Mouse (Mus musculus): ENCODE data around the gene Pgm5.
"Not testable (repeated sequence)": the region's sequence is repeated elsewhere in the genome, so short reads cannot be mapped to it uniquely, and the experiment has no call there.

Pgm5 gene

DNA sequence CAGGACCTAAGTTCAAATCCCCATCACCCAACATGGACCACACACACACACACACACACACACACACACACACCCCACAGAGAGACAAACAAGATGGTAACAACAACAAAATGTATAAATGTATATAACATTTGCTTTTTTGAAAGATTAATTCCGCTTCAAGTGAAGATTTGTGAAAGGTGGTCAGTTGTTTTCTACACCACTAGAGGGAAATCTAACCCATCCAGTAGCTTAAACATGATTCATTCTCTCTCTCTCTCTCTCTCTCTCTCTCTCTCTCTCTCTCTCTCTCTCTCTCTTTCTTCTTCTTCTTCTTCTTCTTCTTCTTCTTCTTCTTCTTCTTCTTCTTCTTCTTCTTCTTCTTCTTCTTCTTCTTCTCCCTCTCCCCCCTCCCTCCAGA lies 158.5 kb downstream of the Pgm5 start:
- not testable (repeated sequence) for DNase-seq

DNA sequence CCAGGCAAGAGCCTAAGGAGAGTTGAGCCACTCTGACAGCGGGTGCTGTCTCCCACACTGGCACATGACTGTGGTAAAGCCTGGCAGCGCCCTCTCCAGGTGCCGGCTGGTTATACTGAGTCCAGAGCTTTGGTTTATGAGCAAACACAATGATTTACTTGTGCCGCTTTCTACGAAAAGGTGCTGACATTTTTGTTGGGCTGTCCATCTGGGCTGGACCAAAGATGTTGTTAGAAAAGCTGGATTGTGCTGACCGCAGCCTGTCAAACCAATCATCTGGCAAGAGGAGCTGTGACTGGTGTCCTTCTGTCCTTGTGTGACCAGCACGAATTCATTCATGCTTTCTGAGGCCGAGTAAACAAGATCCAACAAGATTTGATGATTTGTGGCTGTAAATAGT lies 159.9 kb downstream of the Pgm5 start:
- DNase-seq = peak; percentile 14 to 27

DNA sequence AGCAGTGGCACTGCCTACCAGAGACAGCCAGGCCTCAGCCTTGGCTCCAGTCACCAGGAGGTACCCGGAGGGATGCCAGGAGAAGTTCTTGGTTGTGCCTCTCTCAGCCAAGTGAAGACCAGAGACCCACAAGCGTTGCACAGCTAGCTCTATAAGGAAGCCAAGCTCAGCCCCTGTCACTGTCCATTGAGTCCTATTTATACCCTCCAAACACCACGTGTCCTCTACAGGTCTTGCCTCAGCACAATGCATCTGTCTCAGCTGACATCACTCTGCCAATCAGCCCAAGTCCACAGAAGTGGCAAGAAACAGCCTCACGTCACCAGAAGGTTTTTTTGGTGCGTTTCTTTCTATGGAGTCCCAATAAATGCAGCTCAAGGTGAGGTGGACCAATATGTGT lies 161.0 kb downstream of the Pgm5 start:
- no peak for DNase-seq

DNA sequence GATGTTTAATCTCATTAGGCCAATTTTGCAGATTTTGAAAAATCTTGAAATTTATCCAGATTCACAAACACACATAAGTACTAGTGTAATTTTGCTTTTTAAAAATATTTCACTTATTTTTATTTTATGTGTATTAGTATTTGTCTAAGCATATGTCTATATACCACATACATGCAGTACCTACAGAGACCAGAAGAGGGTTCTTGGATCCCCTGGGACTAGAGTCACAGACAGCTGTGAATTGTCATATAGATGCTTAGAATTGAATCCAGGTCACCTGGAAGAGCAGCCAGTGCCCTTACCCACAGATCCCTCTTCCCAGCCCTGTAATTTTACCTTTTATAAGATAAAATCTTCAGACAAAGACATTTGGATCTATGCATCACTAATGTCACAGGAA lies 161.7 kb downstream of the Pgm5 start:
- peak; percentile 55 to 65 for DNase-seq

DNA sequence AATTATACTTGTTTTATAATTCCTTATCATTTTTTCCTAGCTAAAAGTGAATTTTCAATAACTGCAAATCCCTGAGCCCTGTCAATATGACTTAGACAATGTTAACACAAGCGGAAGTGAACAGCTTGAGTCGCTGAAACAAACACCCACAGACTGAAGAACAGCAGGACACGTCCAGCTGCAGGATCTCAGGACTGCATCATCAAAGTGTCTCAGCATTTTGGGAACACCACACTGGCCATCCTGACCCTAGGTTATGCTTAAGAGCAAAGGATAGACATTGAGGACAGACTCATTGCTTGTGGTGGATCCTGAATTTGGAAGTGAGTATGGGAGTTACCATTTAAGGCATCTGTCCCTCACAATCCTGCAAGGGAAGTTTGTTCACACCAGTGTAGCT lies 162.5 kb downstream of the Pgm5 start:
- no peak for DNase-seq

DNA sequence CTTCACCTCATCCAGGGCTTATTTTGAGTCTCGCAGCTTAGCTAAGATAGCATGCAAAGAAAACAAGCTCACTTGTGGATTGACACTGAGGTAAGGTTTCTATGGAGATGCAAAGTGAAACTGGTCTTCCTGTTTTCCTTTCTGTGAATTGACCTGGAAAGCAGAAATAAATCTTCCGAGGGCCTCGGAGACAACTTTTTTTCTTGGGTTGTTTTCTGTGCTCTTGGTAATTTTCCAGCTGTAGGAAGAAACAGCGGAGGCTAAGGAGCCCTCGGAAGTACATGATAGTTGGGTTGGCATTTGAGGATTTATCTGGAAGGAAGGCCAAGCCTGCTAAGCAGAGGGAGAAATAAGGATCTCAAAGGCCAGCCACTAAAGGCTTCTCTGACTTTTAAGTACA lies 163.0 kb downstream of the Pgm5 start:
- DNase-seq = no peak

DNA sequence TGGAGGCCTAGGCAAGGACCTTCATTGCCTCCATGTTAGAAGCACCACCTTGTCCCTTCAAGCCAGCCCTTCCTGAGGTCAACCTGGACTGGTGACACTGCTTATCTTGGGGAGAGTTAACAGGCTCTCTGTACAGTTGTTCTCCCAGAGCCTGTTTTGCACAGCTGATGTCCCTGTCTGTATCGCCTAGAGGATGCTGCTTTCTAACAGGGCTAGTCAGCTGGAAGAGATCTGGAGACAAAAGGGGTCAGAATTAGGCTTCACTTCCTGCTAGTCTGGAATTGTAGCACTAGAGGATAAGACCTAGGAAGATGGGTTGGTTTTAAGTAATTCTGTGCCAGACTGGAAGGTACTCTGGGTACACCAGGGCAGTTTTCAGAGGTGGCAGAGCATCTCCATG lies 163.7 kb downstream of the Pgm5 start:
- no peak for DNase-seq

DNA sequence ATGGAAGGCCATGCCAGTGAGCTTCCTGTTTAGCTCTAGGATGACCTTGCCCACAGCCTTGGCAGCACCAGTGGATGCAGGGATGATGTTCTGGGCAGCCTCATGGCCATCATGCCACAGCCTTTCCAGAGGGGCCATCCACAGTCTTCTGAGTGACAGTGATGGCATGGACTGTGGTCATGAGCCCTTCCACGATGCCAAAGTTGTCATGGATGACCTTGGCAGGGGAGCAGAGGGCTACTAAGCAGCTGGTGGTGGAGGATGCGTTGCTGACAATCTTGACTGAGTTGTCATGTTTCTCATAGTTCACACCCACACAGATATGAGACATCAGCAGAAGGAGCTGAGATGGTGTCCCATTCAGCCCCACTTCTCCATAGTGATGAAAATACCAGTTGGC lies 169.0 kb downstream of the Pgm5 start:
- DNase-seq = no peak

DNA sequence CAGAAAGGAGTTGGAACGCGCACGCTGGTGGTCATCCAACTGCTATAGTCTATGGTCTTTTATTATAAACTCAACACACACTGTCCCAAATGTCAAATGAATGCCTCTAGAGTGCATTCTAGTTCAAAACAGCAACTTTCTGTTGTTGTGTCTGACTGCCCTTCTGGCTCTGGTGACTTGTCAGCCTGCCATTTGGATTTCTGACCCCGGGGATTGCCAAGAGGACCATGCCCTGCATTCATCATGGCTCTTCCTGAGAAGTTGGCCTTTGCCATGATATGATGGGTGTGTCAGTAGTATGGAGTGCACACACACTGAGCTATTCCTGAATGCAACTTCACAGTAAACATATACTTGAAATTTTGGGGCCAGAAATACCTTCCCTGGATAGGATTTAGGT lies 172.1 kb downstream of the Pgm5 start:
- no peak for DNase-seq

DNA sequence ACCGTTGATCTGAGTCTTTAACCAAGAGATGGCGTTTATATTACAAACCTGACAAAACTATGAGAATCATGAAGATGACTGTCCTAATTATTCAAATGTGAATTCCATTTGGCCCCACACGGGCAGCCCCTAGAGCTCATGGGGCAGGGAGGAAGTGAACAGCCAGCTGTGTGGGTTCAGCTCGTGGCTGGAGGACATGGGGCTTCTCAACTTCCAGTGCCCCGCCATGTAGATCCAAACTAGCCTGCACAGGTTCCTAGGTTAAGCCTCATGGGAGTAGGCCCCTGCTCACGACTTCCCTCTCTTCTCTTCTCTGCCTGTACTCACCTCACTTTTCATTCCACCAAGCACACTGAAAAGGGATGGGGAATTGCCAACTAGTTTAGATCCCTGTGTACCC lies 173.3 kb downstream of the Pgm5 start:
- no peak for DNase-seq

DNA sequence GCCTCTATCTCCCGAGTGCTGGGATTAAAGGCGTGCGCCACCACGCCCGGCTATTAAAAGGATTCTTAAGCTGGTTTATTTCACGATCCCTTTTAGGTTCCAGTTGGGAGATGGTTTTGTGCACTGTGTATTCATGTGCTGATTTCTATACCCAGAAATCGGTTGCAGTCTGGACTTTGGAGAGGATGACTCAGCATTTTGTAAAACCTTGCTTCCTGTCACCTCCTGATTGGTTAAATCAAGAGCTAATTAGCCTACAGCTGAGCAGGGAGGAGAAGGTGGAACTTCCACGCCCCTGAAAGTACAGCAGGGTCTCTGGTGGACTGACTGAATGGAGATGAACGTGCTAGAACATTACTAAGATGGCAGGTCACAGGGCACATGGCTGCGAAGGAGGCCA lies 175.2 kb downstream of the Pgm5 start:
- DNase-seq = no peak

DNA sequence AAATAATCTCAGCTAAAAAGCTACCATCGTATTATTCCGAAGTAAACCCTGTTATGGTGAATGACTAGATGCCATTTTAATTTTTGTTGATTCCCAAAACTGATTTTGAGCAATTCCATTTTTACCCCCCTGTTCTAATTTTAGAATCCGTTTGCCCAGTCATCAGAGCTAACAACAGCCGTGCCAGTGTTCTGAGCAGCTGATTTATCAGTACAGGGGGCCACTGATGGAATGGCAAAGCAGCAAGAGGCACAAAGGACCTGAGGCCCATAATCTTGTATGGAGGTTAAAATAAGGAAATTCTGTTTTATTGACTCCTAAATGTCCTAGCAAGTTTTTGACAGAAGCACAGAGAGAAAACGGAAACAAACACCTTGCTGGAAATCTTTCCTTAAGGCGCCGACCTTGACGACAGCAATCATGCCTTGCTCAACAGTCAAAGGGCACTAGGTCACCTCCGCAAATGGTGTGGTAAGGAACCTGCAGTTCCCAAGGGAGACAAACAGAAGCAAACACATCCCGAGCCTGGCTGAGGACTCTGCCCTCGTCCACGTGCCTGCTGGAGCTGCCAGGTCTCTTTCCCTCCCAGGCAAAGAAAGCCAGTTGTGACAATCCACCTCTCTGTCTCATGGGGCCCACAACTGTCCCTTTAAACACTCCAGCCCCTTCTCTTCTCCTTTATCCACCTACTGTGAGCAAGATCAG lies 178.5 kb downstream of the Pgm5 start:
- DNase-seq = no peak

DNA sequence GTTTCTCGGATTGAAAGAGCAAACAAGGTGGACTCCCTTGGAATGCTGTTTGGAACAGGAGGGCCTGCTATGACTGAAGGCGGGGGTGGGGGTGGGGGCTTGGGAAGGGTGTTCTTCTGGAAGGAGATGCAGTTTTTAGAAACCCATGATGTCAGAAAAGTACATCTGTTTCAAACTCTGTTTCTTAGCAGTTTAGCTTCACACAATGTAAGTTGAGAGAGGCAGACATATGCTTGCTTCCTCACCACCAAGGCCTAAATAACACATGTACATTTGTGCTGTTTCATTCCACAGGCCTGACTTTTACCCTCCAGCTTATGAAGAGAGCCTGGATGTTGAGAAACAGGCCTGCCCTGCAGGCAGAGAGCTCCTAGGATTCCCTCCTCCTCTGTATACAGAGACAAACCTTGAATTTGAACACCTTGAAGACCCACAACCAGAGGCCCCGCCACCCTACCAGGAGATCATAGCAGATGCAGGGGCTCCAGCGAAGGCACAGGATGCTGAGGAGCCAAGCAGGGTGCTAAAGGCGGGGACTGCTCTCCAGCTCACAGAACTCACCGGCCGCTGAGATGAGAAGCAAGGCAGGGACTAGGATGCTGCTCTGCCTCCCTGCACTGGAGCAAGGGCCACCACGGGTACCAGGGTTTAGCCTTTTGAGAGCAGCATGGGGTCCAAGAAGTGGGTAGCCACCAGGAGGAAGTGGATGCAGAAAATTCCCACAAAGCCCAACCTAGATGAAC lies 184.2 kb downstream of the Pgm5 start:
- no peak for DNase-seq

DNA sequence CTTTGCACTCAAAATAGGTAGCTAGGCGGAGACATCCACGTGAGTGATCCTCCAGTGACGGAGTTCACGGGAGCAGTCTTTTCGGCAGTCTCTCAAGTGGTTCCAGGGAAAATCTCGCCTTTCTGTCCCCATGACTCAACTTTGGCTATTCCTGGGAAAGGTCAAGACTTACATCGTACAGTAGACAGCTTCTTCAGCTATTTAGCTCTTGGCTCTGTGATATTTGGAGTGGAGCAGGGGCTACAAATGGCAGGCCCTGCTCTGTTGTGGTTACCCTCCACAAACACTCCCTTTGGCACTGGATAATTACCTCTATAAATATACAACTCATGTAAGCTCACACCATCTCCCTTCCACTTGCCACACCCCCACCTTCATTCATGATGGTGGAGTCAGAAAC lies 185.2 kb downstream of the Pgm5 start:
- DNase-seq = no peak

DNA sequence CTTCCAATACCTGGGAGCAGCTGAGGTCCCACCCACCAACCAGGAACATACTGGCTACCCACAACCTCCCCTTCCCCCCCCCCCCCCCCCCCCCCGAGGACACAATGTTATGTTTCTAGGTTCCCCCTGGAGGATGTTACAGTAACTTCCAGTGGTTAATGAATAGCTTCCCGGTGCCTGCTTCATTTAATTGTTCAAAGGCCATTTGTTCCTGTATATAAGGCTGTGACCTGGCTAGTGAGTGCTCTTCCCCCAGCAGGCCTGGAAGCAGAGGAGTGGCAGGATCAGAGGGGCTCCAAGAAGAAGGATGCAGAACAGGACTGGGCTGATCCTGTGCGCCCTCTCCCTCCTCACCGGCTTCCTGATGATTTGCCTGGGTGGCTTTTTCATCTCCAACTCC lies 187.9 kb downstream of the Pgm5 start, which contains the start of gene Tmem252:
TSS of gene Tmem252 (plus strand) at position 247 of the 400 bp plus-strand sequence.
- DNase-seq = no peak

DNA sequence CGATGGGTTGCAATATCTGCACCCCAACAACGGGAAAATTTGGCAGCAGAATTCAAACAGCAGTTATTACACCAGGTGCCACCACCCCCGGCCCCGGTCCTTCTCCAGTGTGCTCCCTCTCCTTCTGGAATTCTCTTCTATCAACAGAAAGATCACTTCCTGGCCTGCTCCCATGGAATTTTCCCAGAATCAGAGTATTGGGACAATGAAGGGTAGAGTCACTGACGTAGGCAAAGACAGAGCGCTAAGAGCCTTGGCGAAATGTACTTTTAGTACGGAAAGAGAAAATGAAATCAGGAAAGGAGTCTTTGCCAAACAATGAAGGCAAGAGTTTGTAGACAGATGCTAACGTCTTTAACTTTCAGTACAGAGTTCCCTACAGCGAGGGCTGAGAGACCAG lies 188.3 kb downstream of the Pgm5 start:
- no peak for DNase-seq

DNA sequence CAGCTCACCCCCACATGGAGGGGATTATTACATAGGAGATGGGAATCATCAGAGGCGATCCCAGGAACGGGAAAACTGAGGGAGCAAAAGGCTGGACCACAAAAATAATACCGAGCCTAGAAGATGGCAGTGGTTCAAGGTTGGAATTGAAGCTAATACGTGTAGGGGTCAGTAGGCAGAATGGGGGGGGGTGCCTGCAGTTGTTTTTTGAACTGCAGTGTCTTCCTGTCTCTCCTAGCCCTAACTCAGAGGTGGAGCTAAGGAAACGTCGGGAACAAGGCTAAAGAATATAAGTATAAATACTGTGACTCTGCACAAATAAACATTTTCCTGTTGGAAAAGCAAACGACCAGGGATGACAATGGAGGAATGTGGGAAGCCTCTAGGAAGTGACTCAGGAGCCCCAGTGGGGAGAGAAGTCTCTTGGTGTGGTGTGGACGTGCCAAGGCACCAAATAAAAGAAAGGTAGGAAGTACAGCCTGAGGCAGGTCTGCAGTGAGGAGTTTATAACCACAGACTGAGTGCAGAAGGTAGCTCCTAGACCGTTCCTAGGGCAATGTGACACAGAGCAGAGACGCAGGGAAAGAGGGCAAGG lies 189.2 kb downstream of the Pgm5 start:
- DNase-seq = no peak

DNA sequence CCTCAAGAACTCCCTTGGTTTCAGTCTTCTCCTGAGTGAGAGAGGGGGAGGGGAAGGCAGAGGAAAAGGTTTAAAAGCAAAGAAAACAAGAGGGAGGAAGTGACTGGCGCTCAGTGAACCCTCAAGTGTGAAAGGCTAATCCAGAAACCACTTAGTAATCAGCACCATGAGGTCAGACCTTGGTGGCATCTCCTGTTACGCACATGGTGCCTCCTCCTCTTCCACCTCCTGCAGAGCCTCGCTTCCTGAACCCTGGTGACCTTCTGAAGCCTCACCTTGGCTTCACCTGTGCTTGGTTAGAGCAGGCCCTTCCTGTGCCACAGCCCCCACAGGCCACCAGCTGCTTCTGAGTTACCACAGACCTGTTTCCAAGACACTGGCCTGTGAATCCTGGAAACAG lies 190.1 kb downstream of the Pgm5 start:
- peak; percentile 30 to 32 for DNase-seq

DNA sequence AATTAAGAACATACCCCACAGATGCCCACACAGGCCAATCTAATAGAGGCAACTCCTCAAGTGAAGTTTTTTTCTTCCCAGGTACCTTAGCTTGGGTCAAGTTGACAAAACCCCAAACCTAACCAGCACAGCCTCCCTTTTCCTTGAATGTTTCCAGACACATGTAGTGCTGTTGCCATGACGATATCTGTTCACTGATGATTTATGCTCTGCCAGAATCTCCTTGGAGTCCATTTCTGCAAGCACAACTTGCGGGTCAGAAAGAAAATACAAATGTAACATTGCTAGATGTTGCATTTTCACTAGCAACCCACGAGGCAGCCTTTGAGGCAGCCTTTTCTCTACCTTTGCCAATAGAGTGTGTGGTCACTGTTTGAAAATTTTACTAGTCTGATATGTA lies 194.1 kb downstream of the Pgm5 start:
- no peak for DNase-seq

DNA sequence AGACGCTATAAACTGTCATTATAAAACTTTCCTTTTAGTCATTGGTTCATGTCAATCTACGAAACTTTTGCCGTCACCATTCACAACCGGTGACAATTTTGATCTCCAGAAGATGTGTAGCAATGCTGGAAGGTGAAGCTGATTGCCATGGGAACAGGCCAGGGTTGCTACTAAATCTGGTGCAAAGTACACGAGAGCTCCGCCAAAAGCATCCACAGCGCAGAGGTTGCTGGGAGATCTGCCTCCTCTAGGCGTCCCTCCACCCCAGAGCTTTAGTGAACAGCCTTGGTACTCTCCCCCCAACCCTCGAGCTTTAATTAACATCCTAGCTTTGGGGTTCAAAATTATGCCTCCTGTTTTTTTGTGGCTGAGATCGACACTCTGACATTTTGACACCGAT lies 195.9 kb downstream of the Pgm5 start:
- no peak for DNase-seq

DNA sequence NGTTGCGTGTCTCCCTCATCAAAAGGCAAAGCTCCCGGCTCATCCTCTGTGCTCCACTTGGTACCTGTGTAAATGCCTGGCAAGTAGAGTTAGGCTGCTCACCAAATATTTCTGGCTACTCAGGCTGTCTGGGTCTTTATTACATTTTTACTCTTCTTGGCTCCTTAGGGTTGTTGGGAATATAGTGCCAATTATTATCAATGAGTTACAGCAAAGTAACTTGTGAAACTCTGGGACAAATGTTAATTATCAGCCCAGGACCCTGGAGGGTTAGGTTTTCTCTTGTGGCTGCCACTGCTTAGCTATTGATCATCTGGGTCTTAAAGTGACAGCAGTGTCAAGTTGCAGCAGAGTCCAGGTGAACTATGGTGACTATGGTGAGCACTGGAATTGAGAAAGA lies 199.3 kb downstream of the Pgm5 start:
- no peak for DNase-seq

DNA sequence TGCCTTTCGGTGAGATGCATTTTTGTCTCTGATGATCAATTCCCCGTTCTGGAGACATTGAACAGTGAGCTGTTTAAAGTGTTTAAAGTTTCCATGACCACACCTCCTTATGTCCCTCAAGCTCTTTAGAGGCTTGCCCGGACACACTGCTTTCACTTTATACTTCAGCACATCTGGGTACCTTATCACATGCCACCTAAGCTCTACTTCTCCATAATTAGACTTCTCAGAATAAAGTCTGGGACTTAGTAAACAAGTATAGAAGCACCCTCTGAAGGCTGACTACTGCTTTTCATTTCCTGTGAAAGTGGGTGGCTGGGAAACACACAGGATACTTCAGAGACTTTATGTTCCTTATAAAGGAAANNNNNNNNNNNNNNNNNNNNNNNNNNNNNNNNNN lies 204.7 kb downstream of the Pgm5 start:
- peak; percentile 44 to 55 for DNase-seq

DNA sequence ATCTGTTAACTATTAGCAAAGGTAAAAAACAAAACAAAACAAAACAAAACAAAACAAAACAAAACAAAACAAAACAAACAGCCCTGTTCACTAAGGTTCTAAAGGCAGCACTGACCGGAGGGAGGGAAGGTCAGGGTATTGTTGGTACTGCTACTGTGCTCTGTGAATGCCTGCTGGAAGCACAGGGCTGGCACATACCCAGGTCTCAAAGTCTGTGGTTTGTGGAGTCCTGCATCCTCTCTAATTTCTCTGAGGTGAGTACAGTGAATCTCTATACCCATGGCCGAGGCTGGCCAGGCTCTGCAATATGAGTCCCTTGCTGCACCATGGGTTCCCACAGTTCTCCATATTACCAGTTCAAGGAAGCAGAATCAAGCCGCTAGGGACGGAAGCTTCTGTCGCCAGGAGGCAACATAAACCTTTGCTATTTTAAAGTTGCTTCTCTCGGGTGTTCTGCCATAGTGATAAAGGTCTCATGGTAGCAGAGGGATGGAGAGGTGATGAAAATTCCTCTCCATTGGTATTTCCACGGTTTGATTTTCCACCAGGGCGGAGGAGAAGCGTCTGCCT lies 208.3 kb downstream of the Pgm5 start:
- no peak for DNase-seq

Measured in B cell, adult 2 months (primary cell).